Mouse (Mus musculus) C2C12 (cell line): ENCODE measurements around the gene Sox5.

ENCODE experiments used
- CEBPB ChIP-seq: IDR thresholded peaks from one replicate; pipeline ENCODE4 v1.6.1; 2011; ENCODE audit warnings: low read depth, mild to moderate bottlenecking, control low read depth, moderate library complexity
- CTCF ChIP-seq: IDR thresholded peaks from one replicate; pipeline ENCODE4 v1.5.1; 2011; ENCODE audit not compliant: control insufficient read depth, insufficient read depth, insufficient read length
- MYOD1 ChIP-seq: IDR thresholded peaks from one replicate; pipeline ENCODE4 v1.6.1; 2011; ENCODE audit warnings: low read depth; ENCODE audit not compliant: control insufficient read depth, insufficient read length
- MYOG ChIP-seq: IDR thresholded peaks from one replicate; pipeline ENCODE4 v1.6.1; 2011; ENCODE audit not compliant: control insufficient read depth, insufficient read length; ENCODE audit errors: extremely low read depth

GRCm38 (mm10) chr6:144380641-144381040, 401.1 kb downstream of the Sox5 start:
- TF ChIP-seq CTCF: no peak
- no peak for TF ChIP-seq MYOD1
- no peak for TF ChIP-seq MYOG
- no peak for TF ChIP-seq CEBPB
